Mouse (Mus musculus) embryonic fibroblast, embryonic 13.5 days (primary cell): ENCODE measurements at regions not wholly inside any gene's neighbourhood (a gene's known extent, or its start where the extent isn't known, plus 50 kb on each side); places are given as distances from the start of the nearest gene placed in this dataset.

Experiments used
- H3K27ac ChIP-seq: 2 replicates; pipeline ENCODE4 v1.5.1; 2012; ENCODE audit warnings: low read length, control low read depth, inconsistent platforms; ENCODE audit not compliant: insufficient read depth
- H3K4me1 ChIP-seq: 2 replicates; pipeline ENCODE4 v1.6.1; 2011; ENCODE audit warnings: low read length; ENCODE audit not compliant: control insufficient read depth, insufficient read depth
- H3K4me3 ChIP-seq: 2 replicates; pipeline ENCODE4 v1.5.1; 2011; ENCODE audit warnings: mild to moderate bottlenecking, control low read depth, low read length; ENCODE audit not compliant: insufficient read depth
- CTCF ChIP-seq: IDR thresholded peaks from 2 replicates; pipeline ENCODE4 v1.5.1; 2011; ENCODE audit warnings: mild to moderate bottlenecking, control low read depth, low read length, moderate library complexity, borderline replicate concordance; ENCODE audit not compliant: insufficient read depth
- POLR2A ChIP-seq: IDR thresholded peaks from 2 replicates; pipeline ENCODE4 v1.6.1; 2011; ENCODE audit warnings: low read depth, mild to moderate bottlenecking, control low read depth, low read length, moderate library complexity

DNA sequence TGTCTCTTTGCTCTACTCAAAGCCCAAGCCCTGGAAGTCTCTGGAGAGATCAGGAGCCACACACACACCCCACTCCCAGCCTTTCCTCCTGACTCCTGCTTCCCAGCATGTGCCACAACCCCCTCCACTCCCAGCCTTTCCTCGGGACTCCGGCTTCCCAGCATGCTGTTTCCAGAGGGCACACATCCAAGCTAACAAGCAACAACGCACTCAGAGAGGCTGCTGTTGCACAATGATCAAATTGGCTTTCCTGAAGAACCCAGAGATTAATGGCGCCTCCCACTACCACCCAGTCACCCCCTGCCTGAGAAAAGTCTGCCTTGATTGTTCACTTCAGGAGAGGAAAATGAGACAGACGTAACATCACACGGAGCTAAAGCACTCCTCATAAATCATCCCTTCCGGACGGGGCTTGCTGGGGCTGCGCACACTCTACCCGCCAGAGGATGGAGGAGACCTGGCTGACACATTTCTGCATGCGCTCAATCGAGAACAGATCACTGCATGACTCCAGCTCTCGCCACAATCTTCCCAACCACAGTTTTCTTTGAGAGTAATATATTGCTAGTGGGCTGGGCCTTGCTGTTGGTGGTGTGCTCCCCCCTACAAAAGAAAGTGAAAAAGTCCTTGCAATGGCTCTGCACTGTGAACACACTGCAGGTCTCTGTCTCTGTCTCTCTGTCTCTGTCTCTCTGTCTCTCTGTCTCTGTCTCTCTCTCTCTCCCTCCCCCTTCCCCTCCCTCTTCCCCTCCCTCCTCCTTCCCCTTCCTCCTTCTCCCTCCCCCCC, 332.9 kb downstream of the Gm9195 start:
- no peak for TF ChIP-seq CTCF
- TF ChIP-seq POLR2A: no peak
- H3K4me3 ChIP-seq: no peak overlapping the region
- no peak overlapping the region for H3K27ac ChIP-seq
- no peaks in the 10 kb centered on the region for H3K4me1 ChIP-seq

DNA sequence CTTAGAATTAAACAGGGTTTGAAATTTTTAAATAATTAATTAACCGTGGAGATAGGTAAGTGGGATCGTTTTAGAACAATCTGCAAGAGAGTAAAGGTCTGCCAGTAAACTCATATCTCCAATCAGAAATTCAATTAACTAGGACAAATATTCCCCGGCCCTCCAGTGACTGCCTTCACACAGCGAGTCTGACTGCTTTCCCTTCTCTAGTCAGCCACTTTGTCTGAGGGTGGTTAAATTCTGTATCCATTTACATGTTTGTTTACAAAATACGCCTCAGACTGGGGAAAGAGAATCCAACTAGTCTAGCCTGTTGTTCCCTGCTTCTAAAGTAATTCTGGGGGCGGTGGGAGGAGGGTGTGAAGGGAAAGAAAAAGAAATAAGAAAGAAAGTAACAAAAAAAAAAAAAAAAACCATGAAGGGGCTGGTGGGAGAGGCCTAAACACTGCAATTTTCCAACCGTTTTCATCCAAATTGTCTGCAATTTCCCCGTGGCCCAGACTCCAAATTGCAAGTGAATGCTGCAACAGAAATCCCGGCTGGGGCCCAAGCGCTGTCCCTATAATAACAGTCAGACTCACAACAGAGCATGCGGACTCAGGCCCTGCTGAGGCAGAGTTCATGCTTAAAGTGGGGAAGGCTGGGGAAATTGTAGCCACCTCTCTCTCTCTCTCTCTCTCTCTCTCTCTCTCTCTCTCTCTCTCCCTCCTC, 336.3 kb downstream of the Gm9195 start:
- TF ChIP-seq CTCF (no peak), POLR2A (no peak)
- H3K27ac ChIP-seq: no peak overlapping the region
- H3K4me1 ChIP-seq: no peaks in the 10 kb centered on the region
- H3K4me3 ChIP-seq: no peak overlapping the region

DNA sequence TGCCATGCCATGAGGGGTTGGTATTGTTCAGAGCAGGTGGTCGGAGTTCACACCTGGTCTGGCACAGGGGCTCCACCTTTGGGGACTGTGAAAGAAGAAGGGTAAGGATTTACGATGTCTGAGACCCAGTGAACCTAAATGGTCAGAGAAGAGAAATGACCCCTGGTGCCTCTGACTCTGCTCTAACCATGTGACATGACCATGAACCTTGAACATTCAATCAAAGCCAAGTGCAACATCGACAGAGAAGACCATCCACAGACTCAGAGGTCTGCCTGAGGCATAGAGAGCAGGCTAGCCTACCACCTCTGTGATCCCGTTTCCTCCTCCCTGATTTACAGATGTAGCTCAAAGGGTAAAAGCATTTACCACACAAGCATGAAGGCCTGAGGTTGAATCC, 340.0 kb downstream of the Gm9195 start:
- no peaks in the 10 kb centered on the region for H3K4me1 ChIP-seq
- TF ChIP-seq CTCF (no peak), POLR2A (no peak)
- H3K4me3 ChIP-seq: no peak overlapping the region

DNA sequence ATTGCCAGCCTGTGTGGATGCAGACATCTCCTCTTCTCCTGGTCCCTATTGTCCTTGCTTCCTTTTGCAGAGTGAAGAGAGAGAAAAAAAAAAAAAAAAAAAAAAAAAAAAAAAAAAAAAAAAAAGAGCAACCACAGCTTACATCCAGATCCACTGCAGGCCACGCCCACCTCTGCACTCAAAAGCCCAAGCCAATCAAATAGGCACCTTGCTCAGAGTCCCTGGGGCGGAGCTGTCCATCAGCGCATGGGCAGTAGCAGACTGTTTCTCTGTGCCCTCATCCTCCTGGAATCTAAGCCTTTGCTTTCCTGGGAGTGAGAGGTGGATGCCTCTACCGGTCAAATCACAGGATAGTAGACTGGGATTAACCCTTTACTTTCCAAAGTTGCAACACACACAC, 342.2 kb downstream of the Gm9195 start:
- no peaks in the 10 kb centered on the region for H3K4me1 ChIP-seq
- no peak overlapping the region for H3K27ac ChIP-seq
- H3K4me3 ChIP-seq: no peak overlapping the region
- no peak for TF ChIP-seq POLR2A
- TF ChIP-seq CTCF: no peak

More for the DNA sequence above, 340.0 kb downstream of the Gm9195 start:
- no peak overlapping the region for H3K27ac ChIP-seq

DNA sequence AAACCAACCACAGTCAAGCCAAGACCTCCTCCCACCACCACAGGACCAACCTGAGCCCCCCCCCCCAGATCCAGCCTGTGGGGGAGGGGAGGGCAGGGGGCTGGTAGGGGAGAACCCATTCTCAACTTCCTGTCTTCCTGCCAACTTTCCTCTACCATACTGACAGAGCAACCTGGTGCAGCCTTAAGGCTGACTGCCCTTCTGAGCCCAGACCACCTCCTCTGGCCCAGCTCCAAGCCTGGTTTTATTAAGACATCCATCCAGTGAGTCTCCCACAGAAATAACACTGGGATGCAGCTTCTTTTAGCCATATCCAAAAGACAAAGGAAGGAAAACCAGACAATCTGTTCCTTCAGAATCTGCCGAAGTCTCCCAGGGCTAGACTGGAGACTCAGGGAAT, 342.8 kb downstream of the Gm9195 start:
- Histone ChIP-seq H3K4me1 (no peaks in the 10 kb centered on the region), H3K27ac (no peak overlapping the region), H3K4me3 (no peak overlapping the region)
- TF ChIP-seq POLR2A (no peak), CTCF (no peak)

DNA sequence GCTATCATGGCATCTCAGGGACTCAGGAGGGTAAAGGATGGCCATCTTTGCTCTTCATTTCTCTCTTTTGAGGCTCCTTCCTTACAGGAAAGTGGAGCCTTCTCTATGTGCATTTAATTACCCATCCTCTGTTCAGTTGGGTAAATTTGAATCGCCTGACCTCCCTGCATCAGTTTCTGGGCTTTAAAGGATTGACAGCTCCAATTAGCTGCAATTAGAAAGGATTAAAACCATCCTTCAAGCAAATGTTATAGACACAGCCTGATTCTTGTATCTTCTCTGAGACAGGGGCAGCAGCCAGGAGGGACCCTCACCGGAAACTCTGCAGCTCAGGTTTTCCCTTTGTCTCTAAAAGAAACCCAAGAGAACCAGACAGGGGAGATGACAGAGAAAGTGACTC, 345.3 kb downstream of the Gm9195 start:
- Histone ChIP-seq H3K27ac (no peak overlapping the region), H3K4me3 (no peak overlapping the region), H3K4me1 (no peaks in the 10 kb centered on the region)
- TF ChIP-seq POLR2A (no peak), CTCF (no peak)

DNA sequence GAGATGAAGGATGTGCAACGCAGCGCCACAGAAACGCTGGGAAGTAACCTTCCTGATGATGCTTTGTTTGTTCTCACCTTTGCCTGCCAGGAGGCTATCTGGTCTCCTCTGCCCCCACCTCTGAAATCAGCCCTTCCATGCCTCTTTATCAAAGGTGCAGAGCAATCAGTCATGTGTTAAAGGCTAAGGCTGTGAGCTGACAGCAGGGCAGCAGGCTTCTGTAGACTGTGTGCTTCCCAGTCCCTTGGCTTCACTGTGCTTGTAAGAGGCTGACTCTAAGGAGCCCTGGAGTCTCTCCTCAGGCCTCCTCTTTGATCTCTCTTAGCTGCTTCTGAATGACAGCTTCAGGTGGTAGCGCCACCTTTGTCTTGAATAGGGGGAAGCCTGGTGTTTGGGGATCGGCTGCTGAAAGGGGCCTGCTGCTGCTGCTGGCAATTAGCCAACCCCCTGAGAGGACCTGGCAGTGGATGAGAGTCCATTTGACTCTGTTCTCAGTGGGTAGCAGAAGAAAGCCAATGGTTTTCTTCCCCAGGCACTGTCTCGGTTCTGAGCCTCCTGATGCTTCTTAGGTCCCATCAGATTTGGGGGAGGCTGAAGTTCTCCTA, 348.7 kb downstream of the Gm9195 start:
- Histone ChIP-seq H3K4me3 (no peak overlapping the region), H3K4me1 (no peaks in the 10 kb centered on the region), H3K27ac (no peak overlapping the region)
- TF ChIP-seq CTCF (no peak), POLR2A (no peak)

DNA sequence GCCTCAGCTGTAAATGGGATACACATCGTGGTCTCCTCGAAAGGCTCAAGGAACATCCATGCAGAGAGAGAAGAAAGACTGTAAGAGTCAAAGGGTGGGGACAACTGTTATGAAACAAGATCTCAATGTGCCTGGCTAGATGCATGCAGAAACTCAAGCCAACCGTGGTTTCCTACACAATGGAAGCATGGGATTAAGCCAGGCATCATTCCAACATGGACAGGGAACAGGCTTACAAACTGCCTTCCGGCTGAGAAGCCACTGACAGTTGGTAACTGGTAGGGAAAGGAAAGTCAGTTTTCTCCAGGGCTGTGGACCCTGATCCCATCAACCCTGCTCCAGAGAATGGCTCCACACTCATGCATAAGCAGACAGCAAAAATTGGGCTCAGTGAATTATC, 350.5 kb downstream of the Gm9195 start:
- TF ChIP-seq POLR2A (no peak), CTCF (no peak)
- no peak overlapping the region for H3K27ac ChIP-seq
- H3K4me1 ChIP-seq: no peaks in the 10 kb centered on the region
- H3K4me3 ChIP-seq: no peak overlapping the region

DNA sequence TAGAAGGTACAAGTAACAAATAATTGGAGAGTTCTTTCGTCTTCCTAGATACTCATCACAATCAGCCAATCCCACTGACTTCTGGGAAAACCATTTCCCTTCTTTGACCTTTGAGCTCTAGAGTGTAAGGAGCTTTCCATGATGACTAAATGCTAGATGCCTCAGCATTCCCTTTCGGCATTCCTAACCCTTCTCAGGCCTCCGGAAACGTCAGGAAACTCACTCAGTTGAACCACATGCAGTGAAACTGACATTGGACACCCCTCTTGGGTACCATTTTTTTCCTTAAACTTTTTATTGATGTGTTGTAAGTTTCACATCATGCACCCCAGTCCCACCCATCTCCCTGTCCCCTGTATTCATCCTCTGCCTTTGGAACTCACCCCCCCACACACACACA, 361.5 kb downstream of the Gm9195 start:
- H3K4me1 ChIP-seq: no peaks in the 10 kb centered on the region
- H3K4me3 ChIP-seq: no peak overlapping the region
- TF ChIP-seq CTCF (no peak), POLR2A (no peak)
- no peak overlapping the region for H3K27ac ChIP-seq

DNA sequence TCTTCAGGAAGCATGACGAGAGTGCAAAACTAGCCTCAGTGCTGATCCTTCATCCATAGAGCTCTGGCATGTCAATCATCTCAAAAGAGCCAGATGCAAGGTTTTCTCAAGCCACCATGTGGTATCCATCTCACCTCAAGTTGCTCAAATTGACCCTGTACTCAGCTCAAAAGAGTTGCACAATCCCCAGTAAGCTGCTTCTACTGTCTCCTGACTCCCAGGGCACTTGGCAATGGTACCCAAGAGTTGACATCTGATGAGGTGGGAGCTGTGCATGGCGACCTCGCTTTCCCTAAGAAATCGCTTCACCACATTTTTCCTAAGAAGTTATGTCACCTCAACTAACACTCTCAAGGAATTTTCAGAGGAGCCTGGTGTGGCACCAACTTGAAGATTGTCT, 369.9 kb downstream of the Gm9195 start:
- TF ChIP-seq POLR2A (no peak), CTCF (no peak)
- no peaks in the 10 kb centered on the region for H3K4me1 ChIP-seq
- no peak overlapping the region for H3K27ac ChIP-seq
- H3K4me3 ChIP-seq: no peak overlapping the region

DNA sequence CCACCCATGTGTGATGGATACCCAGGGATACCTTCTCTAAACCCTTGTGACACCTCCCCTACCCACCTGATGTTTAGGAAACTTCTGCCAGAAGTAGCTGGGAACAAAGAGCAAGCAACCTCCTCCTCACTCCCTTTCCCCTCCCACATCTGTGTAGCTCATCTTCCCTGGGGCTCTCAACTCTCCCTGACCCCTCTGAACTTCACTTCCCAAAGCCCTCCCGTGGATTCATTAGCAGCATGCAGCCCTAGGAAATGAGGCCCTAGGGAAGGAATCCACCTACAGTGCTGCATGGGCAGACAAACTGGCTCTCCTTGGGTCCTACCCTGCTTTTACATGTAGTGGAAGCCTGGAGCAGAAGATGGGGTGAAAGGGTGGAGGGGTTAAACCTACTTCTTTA, 370.6 kb downstream of the Gm9195 start:
- H3K4me3 ChIP-seq: no peak overlapping the region
- no peak overlapping the region for H3K27ac ChIP-seq
- H3K4me1 ChIP-seq: no peaks in the 10 kb centered on the region
- TF ChIP-seq CTCF (no peak), POLR2A (no peak)
